Mouse (Mus musculus) gastrocnemius, adult 18-20 months (tissue): ENCODE data around the gene Psip1. TPM values are rescaled to one million over a fixed set of nuclear protein-coding genes. Genes with fewer than 3 reads are reported as not detected.

ENCODE experiments used
- DNase-seq: peaks from one replicate; pipeline ENCODE4 v3.0.0; 2021; ENCODE audit warnings: low spot score
- total RNA-seq, 2 experiments: library from RNA; stranded (reverse); gene quantifications; 2 replicates each; pipeline ENCODE4 v1.2.3; 2021

The Psip1 gene
- total RNA-seq, 2 experiments from 2014 or later: 15.8 to 17.2 TPM

DNA sequence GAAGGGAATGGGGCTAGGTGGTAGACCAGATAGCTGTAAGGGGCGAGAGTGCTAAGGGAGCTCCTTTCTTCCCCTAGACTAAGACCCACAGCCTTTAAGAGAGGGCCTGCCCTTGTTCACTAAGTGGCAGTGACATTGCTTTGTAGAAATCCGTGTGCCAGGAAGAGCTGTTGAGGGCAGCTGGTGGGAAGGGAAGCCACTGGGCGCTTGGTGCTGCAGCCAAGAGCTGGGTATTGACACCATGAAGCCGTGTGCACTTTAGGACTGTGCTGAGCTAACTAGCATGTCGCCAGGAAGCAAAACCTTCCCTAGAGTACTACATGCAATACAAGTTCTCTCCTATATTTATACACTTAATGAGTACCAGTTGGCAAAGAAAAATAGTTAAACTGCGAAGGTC lies 62.6 kb downstream of the Psip1 start:
- DNase-seq: peak; percentile 15

- DNase-seq: no peak
These were observed 67.5 kb downstream of the Psip1 start for GRCm38 (mm10) chr4:83418781-83419180.

DNA sequence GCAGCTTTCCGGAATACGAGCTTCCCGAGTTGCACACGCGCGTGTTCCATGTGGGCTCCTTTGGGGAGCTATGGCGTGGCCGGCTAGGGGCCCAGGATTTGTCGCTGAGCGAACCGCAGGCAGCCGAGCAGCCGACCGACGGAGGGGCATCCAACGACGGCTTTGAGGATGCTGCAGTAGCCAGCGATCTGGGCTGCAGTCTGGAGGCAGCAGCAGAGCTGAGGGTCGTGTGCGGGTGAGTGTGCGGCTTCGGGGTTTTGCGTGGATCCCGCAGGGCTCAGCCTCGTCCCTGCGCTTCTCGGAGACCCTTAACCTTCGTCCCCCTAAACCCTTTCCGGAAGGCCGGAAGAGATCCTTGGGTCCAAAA lies 68.5 kb downstream of the Psip1 start:
- DNase-seq: no peak

- peak; percentile 97 for DNase-seq
These were observed 69.0 kb downstream of the Psip1 start, which contains the start of gene Snapc3 for GRCm38 (mm10) chr4:83417160-83417819. Gene Snapc3, plus strand, starts transcription at chr4:83417724.

DNA sequence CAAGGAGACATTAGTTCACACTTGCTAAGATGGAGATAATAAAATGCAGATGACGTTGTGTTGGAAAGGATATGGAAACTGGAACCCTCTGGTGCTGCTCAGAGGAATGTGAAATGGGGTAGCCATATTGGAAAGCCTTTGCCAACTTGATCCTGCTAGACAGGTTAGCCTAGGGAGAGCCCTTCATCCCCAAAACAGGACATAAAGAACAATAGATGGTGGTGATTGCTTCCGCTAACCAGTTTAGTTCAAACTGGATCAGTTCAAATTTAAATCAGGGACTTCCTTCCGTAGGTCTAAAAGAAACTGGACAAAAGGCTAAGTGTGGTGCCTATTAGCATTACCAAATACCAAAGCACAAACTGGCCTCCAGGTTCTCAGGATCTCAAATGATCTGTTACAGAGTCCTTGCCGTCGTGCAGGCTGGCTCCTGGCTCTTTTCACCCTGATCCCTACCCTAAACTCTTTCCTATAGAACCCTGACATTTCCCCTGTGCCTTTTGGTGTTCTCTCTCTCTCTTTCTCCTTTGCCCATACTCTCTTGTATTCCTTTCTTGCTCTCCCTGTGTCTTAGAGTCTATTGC lies 71.9 kb downstream of the Psip1 start:
- DNase-seq: no peak

GRCm38 (mm10) chr4:83412060-83412459 lies 74.2 kb downstream of the Psip1 start:
- no peak for DNase-seq

- DNase-seq: no peak
These were observed 76.3 kb downstream of the Psip1 start for GRCm38 (mm10) chr4:83409867-83410505.

DNA sequence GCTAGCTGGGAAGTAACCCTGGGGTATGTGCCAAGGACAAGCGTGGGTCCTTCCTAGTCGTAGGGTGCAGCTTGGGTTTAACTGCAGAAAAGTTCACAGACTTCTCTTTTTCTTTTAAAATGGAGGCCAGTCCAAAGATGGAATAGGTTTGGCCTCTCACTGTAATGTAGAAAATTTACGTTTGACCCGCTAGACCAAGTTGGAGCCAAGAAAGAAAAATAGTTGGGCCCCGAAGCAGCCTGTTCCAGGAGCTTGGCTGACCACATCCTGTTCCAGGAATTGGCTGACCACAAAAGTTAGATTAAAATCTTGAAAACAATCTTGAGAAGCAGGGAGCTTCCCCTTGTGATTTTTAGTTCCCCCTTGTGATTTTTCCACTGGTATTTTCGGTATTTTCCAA lies 78.6 kb downstream of the Psip1 start:
- DNase-seq: no peak

Other genes with a start within 250 kb of the Psip1 start
- 1 to 10 TPM; 5.0 to 6.0 TPM for gene Ttc39b, start 162.2 kb downstream of the Psip1 start, total RNA-seq
- 1 to 10 TPM; 8.3 to 9.2 TPM for gene Snapc3, start 68.7 kb downstream of the Psip1 start, total RNA-seq
- gene Ccdc171, start 39.1 kb upstream of the Psip1 start, total RNA-seq: under 1 TPM; 0.52 to 0.94 TPM